Mouse (Mus musculus) stomach, embryonic 16.5 days (tissue): Measurements from ENCODE around the gene Shb. TPM values are rescaled to one million over a fixed set of nuclear protein-coding genes. Genes with fewer than 3 reads are reported as not detected.

ENCODE experiments used
- ATAC-seq: fragments of 200-750 bp; cut with Nextera tagmentation; 2 replicates; pipeline ENCODE4 v1.8.0; 2017; ENCODE audit warnings: moderate number of reproducible peaks, moderate TSS enrichment; ENCODE audit not compliant: insufficient read depth, low FRiP score
- H3K27ac ChIP-seq: fragments of 300-500 bp; sonication (generic); 2 replicates; pipeline ENCODE4 v1.5.1; 2014; ENCODE audit warnings: low read length
- H3K27me3 ChIP-seq: fragments of 300-500 bp; sonication (generic); 2 replicates; pipeline ENCODE4 v1.6.1; 2014; ENCODE audit warnings: low read length, control low read depth, mixed read lengths; ENCODE audit not compliant: control insufficient read depth, insufficient read depth
- H3K36me3 ChIP-seq: fragments of 300-500 bp; sonication (generic); 2 replicates; pipeline ENCODE4 v1.6.1; 2014; ENCODE audit warnings: low read length; ENCODE audit not compliant: control insufficient read depth, insufficient read depth
- H3K4me1 ChIP-seq: fragments of 300-500 bp; sonication (generic); 2 replicates; pipeline ENCODE4 v1.6.1; 2014; ENCODE audit warnings: low read length, control low read depth, mixed read lengths; ENCODE audit not compliant: control insufficient read depth, insufficient read depth
- H3K4me2 ChIP-seq: fragments of 300-500 bp; sonication (generic); 2 replicates; pipeline ENCODE4 v1.6.1; 2014; ENCODE audit warnings: low read depth, low read length, mixed read lengths
- H3K4me3 ChIP-seq: fragments of 300-500 bp; sonication (generic); replicated peaks from 2 replicates; pipeline ENCODE4 v1.5.1; 2014; ENCODE audit warnings: mild to moderate bottlenecking, low read length
- H3K9ac ChIP-seq: fragments of 300-500 bp; sonication (generic); 2 replicates; pipeline ENCODE4 v1.6.1; 2014; ENCODE audit warnings: low read length
- H3K9me3 ChIP-seq: fragments of 300-500 bp; sonication (generic); replicated peaks from 2 replicates; pipeline ENCODE4 v1.6.1; 2016; ENCODE audit warnings: low read length, control low read depth; ENCODE audit not compliant: control insufficient read depth
- WGBS: fragments of 180-500 bp; shearing (Covaris S2); extraction: QIAGEN DNeasy Blood & Tissue Kit; methylation state at CpG from one replicate; pipeline ENCODE4 v1.1.7; 2014; 5-methylcytosine and 5-hydroxymethylcytosine counted together
- polyA plus RNA-seq: library from polyadenylated mRNA; unstranded; fragments of >200 nt; fragmentation: Nextera tagmentation; extraction: Ambion mirVana; gene quantifications from 2 replicates; pipeline ENCODE4 v1.2.1, GENCODE M21; 2015

Gene Shb
- polyA plus RNA-seq, 1 experiment from 2014 or later = 2.7 TPM

DNA sequence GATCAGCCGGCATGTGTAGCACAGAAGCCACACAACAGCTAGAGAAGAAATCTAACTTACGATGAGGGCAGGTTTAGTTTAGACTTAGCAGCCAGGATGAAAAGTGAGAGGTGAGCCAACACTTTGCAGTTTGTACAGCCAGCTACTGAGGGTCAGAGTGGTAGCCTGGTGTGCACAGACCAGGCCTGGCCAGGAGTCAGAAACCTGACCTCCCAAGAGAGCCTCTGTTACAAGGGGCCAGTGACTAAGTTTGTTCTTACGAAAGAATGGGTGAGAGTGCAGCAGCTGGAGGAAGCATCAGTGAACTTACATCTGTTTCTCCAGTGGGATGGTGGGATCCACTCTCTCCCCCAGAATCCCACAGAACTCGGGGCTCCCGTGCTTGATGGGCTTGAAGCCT lies 85.1 kb downstream of the Shb start:
- Histone ChIP-seq H3K9me3 (no peaks in the 10 kb centered on the region), H3K27me3 (no peaks in the 10 kb centered on the region), H3K27ac (no peak overlapping the region), H3K9ac (no peak overlapping the region), H3K4me2 (no peak overlapping the region), H3K4me1 (peaks cover 5% of the 10 kb centered on the region), H3K36me3 (peaks cover 2% of the 10 kb centered on the region; the same call in 1 of the 2 replicates), H3K4me3 (no peak overlapping the region)
- no peak for ATAC-seq
- WGBS = 89% methylated on average over 5 of the region's 5 CpGs

DNA sequence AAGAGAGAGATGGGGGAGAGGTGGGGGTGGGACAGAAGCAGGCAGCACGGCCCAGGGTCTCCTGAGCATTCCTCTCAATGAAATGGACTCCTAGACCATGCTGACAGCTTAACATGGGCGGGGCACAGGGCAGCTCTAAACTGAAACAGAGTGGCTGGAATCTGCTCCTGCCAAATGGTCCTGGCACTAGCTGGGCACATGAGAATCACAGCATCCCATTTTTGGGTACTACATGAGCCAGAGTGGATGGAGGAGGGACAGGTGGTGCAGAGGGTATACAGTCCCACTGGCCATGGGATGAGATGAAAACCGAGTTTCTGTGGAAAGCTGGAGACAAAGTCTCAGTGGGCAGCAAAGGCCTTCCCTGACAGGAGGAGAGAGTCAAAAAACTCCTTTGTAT lies 87.0 kb downstream of the Shb start:
- Histone ChIP-seq H3K4me3 (no peak overlapping the region), H3K36me3 (peaks cover 2% of the 10 kb centered on the region; the same call in 1 of the 2 replicates), H3K9me3 (no peaks in the 10 kb centered on the region), H3K4me2 (no peak overlapping the region), H3K9ac (no peak overlapping the region), H3K27me3 (no peaks in the 10 kb centered on the region), H3K4me1 (peaks cover 3% of the 10 kb centered on the region; the same call in 1 of the 2 replicates), H3K27ac (no peak overlapping the region)
- no peak for ATAC-seq
- WGBS = 68% methylated on average over 3 of the region's 3 CpGs

DNA sequence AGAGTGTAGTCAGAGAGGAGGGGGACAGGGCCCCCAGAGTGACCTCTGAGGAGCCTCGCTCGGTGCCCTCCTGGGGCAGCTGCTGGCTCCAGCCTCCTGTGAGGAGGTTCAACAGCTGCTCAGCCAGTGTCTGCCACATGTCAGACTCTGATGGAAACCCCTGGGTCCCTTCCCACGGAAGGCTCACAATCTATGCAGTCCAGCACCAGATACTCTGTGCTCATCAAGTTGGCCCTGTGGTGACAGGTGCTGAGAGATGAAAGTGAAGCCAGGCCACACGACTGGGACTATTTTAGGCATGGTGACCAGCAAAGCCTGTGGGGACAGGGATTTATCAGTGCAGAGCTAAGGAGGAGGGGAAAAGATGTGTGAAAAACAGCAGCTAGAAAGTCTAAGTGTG lies 87.5 kb downstream of the Shb start:
- WGBS = 54% methylated on average over 4 of the region's 4 CpGs
- no peaks in the 10 kb centered on the region for H3K27me3 ChIP-seq
- no peak overlapping the region for H3K4me3 ChIP-seq
- no peak overlapping the region for H3K9ac ChIP-seq
- no peak for ATAC-seq
- peaks cover 6% of the 10 kb centered on the region for H3K4me1 ChIP-seq
- no peaks in the 10 kb centered on the region for H3K9me3 ChIP-seq
- no peak overlapping the region for H3K4me2 ChIP-seq
- H3K27ac ChIP-seq = no peak overlapping the region
- H3K36me3 ChIP-seq = peaks cover 2% of the 10 kb centered on the region; the same call in 1 of the 2 replicates

DNA sequence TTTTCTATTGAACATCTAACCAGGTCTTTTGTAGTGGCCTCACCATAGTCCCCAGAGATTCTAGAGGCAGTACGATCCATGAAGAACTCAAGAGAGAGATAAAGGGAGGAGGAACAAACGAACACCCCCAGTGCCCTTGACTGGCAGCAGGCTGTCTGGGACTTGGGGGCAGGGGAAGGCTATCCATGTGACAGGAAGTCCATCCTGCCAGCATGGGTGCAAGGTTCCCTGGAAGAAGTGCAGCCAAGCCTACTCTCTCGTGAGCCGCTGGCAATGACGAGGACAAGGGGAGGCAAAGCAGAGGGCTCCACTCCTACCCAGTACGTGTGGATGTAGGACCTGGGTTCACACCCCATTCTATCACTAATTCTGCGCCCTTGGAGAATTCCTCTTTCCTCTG lies 88.6 kb downstream of the Shb start:
- Histone ChIP-seq H3K9me3 (no peaks in the 10 kb centered on the region), H3K27me3 (no peaks in the 10 kb centered on the region), H3K27ac (no peak overlapping the region), H3K36me3 (peaks cover 2% of the 10 kb centered on the region; the same call in 1 of the 2 replicates), H3K9ac (no peak overlapping the region), H3K4me2 (no peak overlapping the region), H3K4me1 (peaks cover 17% of the 10 kb centered on the region), H3K4me3 (no peak overlapping the region)
- ATAC-seq = no peak
- WGBS = 78% methylated on average over 7 of the region's 7 CpGs

DNA sequence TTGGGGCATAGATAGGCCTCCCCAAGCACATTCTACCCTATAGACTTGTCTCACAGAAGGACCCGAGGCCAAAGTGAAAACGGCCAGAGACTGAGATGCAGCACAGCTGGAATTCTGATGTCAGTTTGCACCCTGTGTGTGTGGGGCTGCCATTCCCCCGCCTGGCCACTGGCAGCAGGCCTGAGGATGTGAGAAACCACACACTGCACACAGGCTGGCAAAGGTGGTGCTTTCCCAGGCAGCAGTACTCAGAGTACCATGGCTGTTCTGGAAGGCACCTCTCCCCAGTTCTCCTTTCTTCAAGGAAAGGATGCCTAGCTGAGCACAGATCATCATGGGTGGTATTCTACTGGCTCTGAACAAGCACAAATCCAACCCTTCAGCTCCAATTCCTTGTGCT lies 90.0 kb downstream of the Shb start:
- no peak for ATAC-seq
- 54% methylated on average over 3 of the region's 3 CpGs for WGBS
- Histone ChIP-seq H3K27me3 (no peaks in the 10 kb centered on the region), H3K9me3 (no peaks in the 10 kb centered on the region), H3K4me3 (no peak overlapping the region), H3K36me3 (peaks cover 2% of the 10 kb centered on the region; the same call in 1 of the 2 replicates), H3K9ac (no peak overlapping the region), H3K4me2 (no peak overlapping the region), H3K27ac (no peak overlapping the region), H3K4me1 (peaks cover 19% of the 10 kb centered on the region)

DNA sequence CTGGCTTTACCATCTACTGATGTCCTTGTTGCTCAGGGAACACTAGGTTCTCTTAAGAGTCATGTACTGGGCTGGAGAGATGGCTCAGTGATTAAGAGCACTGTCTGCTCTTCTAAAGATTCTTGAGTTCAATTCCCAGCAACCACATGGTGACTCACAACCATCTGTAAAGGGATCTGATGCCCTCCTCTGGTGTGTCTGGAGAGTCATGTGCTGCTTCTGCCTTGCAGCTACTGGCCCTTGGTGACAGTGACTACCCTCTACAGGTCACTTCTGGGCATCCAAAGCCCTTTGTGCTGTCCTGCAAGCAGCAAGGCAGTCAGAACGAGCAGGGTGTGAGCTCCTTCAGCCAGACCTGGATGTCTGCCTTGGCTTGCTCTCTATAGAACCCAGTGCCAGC lies 90.5 kb downstream of the Shb start:
- Histone ChIP-seq H3K27ac (no peak overlapping the region), H3K9me3 (no peaks in the 10 kb centered on the region), H3K4me1 (peaks cover 24% of the 10 kb centered on the region), H3K4me2 (no peak overlapping the region), H3K9ac (no peak overlapping the region), H3K4me3 (no peak overlapping the region), H3K36me3 (0 out of 2 replicates have a peak, but pooled peaks cover 2% of the 10 kb centered on the region), H3K27me3 (no peaks in the 10 kb centered on the region)
- ATAC-seq = no peak
- 74% methylated on average over 1 of the region's 1 CpGs for WGBS

DNA sequence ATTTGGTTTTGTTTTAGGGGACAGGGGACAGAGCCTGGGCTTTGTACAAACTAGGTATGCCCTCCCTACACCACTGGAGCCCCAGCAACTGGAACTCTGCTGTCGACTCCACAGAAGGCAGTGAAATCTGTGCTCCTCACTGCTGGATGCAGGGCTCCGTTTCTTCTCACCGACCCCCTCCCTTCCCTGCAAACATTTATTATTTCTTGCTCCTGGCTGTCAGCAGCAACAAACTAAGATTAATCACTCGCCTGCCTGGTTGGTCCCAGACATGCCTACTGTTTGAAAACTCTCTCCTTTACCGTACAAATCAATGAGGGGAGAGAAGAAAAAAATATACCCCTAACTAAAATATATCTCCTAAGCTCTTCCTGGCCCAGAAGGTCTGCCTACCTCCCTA lies 93.0 kb downstream of the Shb start:
- WGBS = 14% methylated on average over 5 of the region's 5 CpGs
- peaks cover 42% of the 10 kb centered on the region for H3K4me1 ChIP-seq

DNA sequence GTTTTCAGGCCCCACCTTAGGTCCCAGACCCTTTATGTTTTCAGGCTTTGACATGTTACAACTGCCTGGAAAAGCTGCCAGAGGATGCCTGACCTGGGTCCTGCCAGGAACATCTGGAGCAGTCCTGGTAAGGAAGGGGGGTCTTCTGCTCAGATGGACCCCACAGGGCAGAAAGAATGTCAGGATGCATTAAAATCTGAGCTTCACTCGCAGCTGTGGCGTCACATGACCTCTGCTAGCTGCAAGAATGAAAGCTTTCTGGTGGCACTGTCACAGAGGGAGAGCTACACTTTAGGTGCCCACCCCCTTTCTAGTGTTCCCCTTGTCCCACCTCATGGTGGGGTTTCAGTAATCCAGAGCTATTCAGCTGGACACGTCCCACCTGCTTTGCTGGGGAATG lies 95.3 kb downstream of the Shb start:
- H3K9me3 ChIP-seq = no peaks in the 10 kb centered on the region
- no peak for ATAC-seq
- peak overlapping the region; percentile 5; the same call in 1 of the 2 replicates for H3K9ac ChIP-seq
- no peak overlapping the region for H3K4me2 ChIP-seq
- H3K36me3 ChIP-seq = no peaks in the 10 kb centered on the region
- H3K4me3 ChIP-seq = no peak overlapping the region
- peaks cover 39% of the 10 kb centered on the region for H3K4me1 ChIP-seq
- no peaks in the 10 kb centered on the region for H3K27me3 ChIP-seq
- no peak overlapping the region for H3K27ac ChIP-seq
- 43% methylated on average over 3 of the region's 3 CpGs for WGBS

More for the DNA sequence above, 93.0 kb downstream of the Shb start:
- peak overlapping the region; percentile 10; the same call in 1 of the 2 replicates for H3K27ac ChIP-seq
- no peak overlapping the region for H3K4me3 ChIP-seq
- H3K9ac ChIP-seq = peak overlapping the region; percentile 14; the same call in 1 of the 2 replicates
- ATAC-seq = no peak
- H3K27me3 ChIP-seq = no peaks in the 10 kb centered on the region
- no peaks in the 10 kb centered on the region for H3K9me3 ChIP-seq
- H3K36me3 ChIP-seq = no peaks in the 10 kb centered on the region
- no peak overlapping the region for H3K4me2 ChIP-seq

DNA sequence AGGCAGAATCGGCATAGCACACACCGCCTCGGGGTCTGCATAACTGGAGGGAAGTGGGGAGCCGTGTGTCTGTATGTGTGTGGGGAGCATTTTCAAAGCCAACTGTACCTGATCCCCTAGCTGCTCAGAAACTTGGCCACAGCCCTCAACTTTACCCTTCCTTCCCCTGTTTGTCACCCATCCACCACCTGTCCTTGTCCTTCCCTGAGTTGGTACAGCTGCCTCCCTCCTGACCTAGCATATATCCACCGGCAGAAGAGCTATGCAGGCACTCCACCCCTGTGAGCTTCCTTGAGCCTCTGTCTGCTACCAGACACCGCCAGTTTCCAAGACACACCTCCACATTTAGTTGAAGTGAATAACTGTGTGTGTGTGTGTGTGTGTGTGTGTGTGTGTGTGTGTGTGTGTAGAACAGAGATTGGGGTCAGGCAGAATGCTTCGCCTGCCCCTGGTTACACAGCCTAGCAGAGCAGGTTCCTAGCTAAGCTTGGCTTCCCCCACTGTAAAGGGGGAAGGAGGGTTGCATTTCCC lies 95.8 kb downstream of the Shb start:
- peaks cover 39% of the 10 kb centered on the region for H3K4me1 ChIP-seq
- no peak overlapping the region for H3K4me2 ChIP-seq
- no peaks in the 10 kb centered on the region for H3K36me3 ChIP-seq
- 0 out of 2 replicates have a peak overlapping the region, but pooled peaks have one; percentile 35 for H3K27ac ChIP-seq
- peak; percentile 16; the same call in 1 of the 2 replicates for ATAC-seq
- H3K4me3 ChIP-seq = no peak overlapping the region
- WGBS = 52% methylated on average over 7 of the region's 7 CpGs
- no peaks in the 10 kb centered on the region for H3K9me3 ChIP-seq
- no peaks in the 10 kb centered on the region for H3K27me3 ChIP-seq
- peak overlapping the region; percentile 5; the same call in 1 of the 2 replicates for H3K9ac ChIP-seq
